Mouse (Mus musculus): ENCODE results near the gene Lrmp. TPM values are rescaled to one million over a fixed set of nuclear protein-coding genes. Genes with fewer than 3 reads are reported as not detected.

Lrmp gene
- polyA plus RNA-seq, 1 experiment from 2014 or later, result 0.58 TPM

DNA sequence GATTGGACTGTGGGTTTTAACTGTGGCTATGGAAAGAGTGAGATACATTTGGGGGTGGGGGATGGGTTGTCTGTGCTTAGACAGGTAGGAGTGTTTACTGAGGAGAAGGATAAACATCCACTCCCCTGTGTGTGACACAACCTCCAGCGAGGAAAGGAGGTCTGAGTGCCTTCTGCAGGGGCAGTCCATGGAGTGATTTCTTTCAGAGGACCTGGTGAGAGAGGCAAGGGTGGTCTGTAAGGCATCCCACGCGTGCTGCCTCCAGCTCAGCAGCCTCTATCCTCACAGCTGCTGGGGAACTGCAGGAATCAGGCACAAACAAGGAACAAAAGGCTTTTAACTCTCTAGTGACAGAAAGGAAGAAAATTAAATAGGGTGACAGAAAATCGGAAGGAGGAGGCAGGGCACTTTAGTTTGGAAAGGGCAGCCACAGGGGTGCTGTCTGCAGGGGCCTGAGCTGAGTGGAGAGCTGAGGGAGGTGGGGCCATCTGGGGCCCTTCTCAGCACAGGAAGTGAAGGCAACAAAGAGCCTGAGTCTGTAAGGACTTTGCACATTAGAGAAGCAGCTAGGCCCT lies 732 bp downstream of the Lrmp start:
- H3K4me3 ChIP-seq (ENCODE audit: low read depth, low read length), result no peak overlapping the region
- peak; percentile 89 for ATAC-seq
- H3K27ac ChIP-seq (ENCODE audit: low read depth, low read length), result 0 out of 2 replicates have a peak overlapping the region, but pooled peaks have one; percentile 44
- H3K4me1 ChIP-seq (ENCODE audit: control insufficient read depth, insufficient read depth, low read length), result peaks cover 9% of the 10 kb centered on the region; the same call in 1 of the 2 replicates
- WGBS, result 5% methylated on average over 4 of the region's 4 CpGs
- 0 out of 2 replicates have a peak overlapping the region, but pooled peaks have one; percentile 3 for H3K4me2 ChIP-seq (ENCODE audit: low read length)
- peak overlapping the region; percentile 17; the same call in 1 of the 2 replicates for H3K9ac ChIP-seq (ENCODE audit: low read length)
- no peaks in the 10 kb centered on the region for H3K36me3 ChIP-seq (ENCODE audit: control insufficient read depth, insufficient read depth, low read length)
- no peaks in the 10 kb centered on the region for H3K9me3 ChIP-seq (replicated peaks; ENCODE audit: control insufficient read depth, low read length)
- no peaks in the 10 kb centered on the region for H3K27me3 ChIP-seq (replicated peaks; ENCODE audit: control insufficient read depth, insufficient read depth, low read length)
- peak; percentile 27 for DNase-seq (ENCODE audit: low spot score)

DNA sequence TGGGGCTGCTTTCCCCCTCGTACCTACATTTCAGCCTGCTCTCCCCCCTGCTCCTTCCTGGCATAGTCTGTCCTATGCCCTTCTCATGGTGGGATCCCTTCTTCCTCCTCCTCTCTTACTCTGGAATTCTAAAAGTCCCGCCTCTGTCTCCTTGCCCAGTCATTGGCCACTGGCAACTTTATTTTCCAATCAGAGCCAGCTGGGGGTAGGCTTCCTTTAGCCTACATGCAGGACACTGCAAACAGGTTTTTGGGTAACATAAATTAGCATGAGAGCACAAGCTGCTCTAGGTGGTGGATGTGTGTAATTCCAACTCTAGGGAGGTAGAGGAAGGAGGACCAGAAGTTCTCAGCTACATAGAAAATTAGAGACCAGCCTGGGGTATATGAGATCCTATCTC lies 4.6 kb downstream of the Lrmp start:
- no peak overlapping the region for H3K4me2 ChIP-seq (ENCODE audit: low read length)
- 74% methylated on average over 2 of the region's 2 CpGs for WGBS
- ATAC-seq (no peak), DNase-seq (ENCODE audit: low spot score) (no peak)
- H3K27ac ChIP-seq (ENCODE audit: low read depth, low read length), result no peak overlapping the region
- H3K36me3 ChIP-seq (ENCODE audit: control insufficient read depth, insufficient read depth, low read length), result no peaks in the 10 kb centered on the region
- H3K9me3 ChIP-seq (replicated peaks; ENCODE audit: control insufficient read depth, low read length), result no peaks in the 10 kb centered on the region
- no peak overlapping the region for H3K9ac ChIP-seq (ENCODE audit: low read length)
- peaks cover 9% of the 10 kb centered on the region; the same call in 1 of the 2 replicates for H3K4me1 ChIP-seq (ENCODE audit: control insufficient read depth, insufficient read depth, low read length)
- no peak overlapping the region for H3K4me3 ChIP-seq (ENCODE audit: low read depth, low read length)
- H3K27me3 ChIP-seq (replicated peaks; ENCODE audit: control insufficient read depth, insufficient read depth, low read length), result no peaks in the 10 kb centered on the region

DNA sequence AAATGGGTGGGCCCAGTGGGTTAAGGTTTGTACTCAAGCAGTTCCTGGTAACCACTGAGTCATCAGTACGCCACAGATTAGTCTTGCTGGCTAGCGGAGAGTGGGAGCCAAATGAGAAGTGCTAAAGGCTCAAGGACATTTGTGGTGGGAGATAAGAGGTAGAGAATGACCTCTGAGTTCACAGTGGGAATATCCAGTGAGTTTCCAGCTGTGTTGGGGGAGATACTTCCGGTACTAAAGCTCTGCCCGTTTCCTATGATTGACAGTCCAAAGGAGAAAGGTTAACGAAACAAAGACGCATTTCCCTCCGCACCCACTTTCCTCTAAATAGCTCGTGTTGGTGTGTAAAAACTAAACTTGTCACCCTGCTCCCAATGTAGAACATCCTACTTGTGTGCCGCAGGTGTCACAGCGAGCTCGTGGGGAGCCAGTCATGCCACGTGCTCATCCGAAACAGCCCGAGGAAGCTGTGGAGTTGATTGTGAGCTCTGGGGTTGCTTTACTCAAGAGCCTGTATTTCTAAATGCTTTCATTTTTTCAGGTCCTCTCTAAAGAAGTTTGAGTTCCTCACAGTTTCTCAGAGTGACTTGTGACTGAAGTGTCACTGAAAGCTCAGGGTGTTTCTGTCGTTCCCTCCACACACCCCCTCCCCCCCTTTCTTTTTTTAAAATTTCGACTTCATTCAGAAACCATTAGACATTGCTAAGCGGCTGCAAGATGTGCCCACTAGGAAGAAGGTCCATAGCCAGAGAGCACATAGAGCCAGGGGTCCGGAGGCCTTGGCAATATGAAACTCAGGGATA lies 5.5 kb downstream of the Lrmp start:
- H3K9ac ChIP-seq (ENCODE audit: low read length), result no peak overlapping the region
- ATAC-seq (no peak), DNase-seq (ENCODE audit: low spot score) (no peak)
- no peak overlapping the region for H3K4me3 ChIP-seq (ENCODE audit: low read depth, low read length)
- WGBS, result 57% methylated on average over 18 of the region's 18 CpGs
- no peak overlapping the region for H3K27ac ChIP-seq (ENCODE audit: low read depth, low read length)
- H3K27me3 ChIP-seq (replicated peaks; ENCODE audit: control insufficient read depth, insufficient read depth, low read length), result no peaks in the 10 kb centered on the region
- H3K4me2 ChIP-seq (ENCODE audit: low read length), result no peak overlapping the region
- no peaks in the 10 kb centered on the region for H3K36me3 ChIP-seq (ENCODE audit: control insufficient read depth, insufficient read depth, low read length)
- H3K9me3 ChIP-seq (replicated peaks; ENCODE audit: control insufficient read depth, low read length), result no peaks in the 10 kb centered on the region
- H3K4me1 ChIP-seq (ENCODE audit: control insufficient read depth, insufficient read depth, low read length), result peaks cover 8% of the 10 kb centered on the region; the same call in 1 of the 2 replicates

DNA sequence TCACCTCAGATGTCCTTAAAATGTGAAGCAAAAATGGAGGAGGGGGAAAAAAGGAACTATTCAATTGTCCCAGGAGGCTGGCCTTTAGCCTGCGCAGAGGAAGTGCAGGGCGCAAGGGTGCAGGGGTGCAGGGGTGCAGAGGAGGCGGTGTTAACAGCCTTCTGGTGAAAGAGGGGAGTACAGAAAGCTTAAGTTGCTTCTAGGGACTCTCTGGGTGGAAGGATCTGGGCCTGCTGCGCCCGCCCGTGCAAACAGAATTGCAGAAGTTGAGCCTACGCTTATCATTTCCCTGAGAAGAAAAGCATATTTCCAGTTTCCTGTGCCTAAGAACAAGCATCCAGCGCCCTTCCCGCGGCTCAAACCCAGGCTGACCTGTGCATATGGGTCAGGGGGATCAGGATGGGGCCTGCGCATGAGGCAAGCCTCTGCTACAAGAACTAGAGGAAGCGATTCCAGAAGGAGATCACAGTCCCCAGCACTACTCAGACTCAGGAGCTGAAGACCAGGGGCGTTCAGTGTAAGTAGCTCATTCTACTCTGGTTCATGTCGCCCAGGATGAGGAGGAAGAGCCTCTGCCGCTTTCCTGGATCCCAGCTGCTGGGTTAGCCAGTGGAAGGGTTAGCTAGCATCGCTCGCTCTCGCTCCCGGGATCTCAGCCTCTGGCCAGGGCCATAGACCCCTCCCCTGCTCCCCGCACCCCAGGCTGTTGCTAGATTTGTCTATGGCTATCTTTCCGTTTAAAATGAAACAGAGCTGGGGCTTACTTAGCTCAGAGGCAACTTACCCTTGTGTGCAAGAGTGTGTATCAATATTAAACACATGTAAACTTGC lies 6.4 kb downstream of the Lrmp start:
- Histone ChIP-seq H3K9ac (ENCODE audit: low read length) (no peak overlapping the region), H3K27ac (ENCODE audit: low read depth, low read length) (no peak overlapping the region), H3K27me3 (replicated peaks; ENCODE audit: control insufficient read depth, insufficient read depth, low read length) (no peaks in the 10 kb centered on the region), H3K4me3 (ENCODE audit: low read depth, low read length) (no peak overlapping the region), H3K4me2 (ENCODE audit: low read length) (no peak overlapping the region), H3K36me3 (ENCODE audit: control insufficient read depth, insufficient read depth, low read length) (no peaks in the 10 kb centered on the region), H3K9me3 (replicated peaks; ENCODE audit: control insufficient read depth, low read length) (no peaks in the 10 kb centered on the region), H3K4me1 (ENCODE audit: control insufficient read depth, insufficient read depth, low read length) (no peaks in the 10 kb centered on the region)
- ATAC-seq, result no peak
- WGBS, result 50% methylated on average over 21 of the region's 21 CpGs
- no peak for DNase-seq (ENCODE audit: low spot score)

DNA sequence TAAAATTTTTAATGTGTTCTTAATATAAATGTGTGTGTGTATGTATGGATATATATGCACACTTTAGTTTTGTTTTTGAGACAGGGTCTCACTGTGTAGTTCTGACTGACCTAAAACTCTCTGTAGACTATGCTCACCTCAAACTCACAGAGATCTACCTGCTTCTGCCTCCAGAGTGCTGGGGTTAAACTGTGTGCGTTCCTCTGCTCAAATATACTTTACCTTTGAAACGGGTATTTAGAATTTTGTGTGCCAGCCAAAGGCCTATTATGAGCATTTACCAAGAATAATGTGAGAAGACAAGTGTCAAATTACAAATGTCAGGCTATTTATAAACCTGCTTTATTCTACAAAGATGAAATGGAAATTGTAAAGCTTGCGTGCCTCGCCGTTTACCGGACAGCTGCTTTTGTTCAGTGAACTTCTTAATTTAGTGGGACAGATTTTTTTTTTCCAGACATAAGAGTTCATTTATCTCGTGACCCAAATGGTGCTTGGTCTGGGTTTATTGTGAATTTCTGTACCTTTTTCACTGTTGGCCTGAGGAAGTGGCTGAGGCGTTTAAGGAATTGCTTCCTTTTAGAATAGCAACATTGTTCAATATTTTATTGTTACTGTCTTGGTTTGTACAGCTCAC lies 7.1 kb downstream of the Lrmp start:
- H3K27ac ChIP-seq (ENCODE audit: low read depth, low read length), result no peak overlapping the region
- DNase-seq (ENCODE audit: low spot score), result no peak
- H3K9me3 ChIP-seq (replicated peaks; ENCODE audit: control insufficient read depth, low read length), result no peaks in the 10 kb centered on the region
- no peaks in the 10 kb centered on the region for H3K4me1 ChIP-seq (ENCODE audit: control insufficient read depth, insufficient read depth, low read length)
- no peak overlapping the region for H3K4me2 ChIP-seq (ENCODE audit: low read length)
- H3K36me3 ChIP-seq (ENCODE audit: control insufficient read depth, insufficient read depth, low read length), result no peaks in the 10 kb centered on the region
- 34% methylated on average over 8 of the region's 8 CpGs for WGBS
- no peaks in the 10 kb centered on the region for H3K27me3 ChIP-seq (replicated peaks; ENCODE audit: control insufficient read depth, insufficient read depth, low read length)
- H3K4me3 ChIP-seq (ENCODE audit: low read depth, low read length), result no peak overlapping the region
- no peak overlapping the region for H3K9ac ChIP-seq (ENCODE audit: low read length)
- no peak for ATAC-seq

DNA sequence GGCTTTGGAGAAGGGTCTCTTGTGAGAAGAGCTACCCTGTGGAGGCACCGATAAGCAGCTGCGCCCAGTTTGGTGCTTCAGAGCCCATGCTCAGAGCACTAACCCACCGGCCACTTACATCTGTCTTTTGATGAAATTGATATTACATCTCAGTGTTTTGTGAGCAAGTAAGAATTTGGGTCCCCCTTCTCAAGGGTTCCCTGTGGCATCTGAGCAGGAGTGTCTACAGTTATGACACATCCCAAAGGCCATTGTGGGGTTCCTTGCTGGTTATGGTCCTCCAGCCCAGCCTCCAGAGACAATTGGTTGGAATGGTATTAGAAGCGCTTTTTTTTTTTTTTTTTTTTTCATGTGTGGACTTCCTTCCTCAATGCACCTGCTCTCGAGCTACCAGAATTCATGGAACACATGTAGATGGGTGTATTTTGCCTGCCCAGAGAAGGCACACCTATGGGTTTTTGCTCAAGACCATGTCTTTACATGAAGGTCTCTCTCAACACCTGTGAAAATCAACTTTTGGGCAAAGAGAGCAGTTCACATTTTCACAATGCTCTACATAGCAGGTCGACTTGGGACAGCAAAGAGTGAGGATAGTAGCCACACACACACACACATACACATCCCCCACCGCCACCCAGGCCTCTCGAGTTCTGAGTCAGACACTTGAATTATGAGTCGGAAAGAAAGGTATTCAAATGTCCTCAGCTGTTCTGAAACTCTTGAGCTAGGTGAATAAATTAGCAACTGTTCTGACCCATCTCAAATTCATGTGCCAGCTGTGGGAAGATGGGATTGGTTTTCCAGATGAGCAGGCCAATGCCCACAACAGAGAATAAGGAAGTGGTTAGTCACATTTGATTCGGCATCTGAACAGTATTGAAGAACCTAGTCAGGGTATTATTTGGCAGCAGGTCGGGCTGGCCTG lies 7.9 kb downstream of the Lrmp start:
- H3K4me3 ChIP-seq (ENCODE audit: low read depth, low read length), result no peak overlapping the region
- H3K27ac ChIP-seq (ENCODE audit: low read depth, low read length), result no peak overlapping the region
- DNase-seq (ENCODE audit: low spot score), result no peak
- H3K4me1 ChIP-seq (ENCODE audit: control insufficient read depth, insufficient read depth, low read length), result no peaks in the 10 kb centered on the region
- no peaks in the 10 kb centered on the region for H3K36me3 ChIP-seq (ENCODE audit: control insufficient read depth, insufficient read depth, low read length)
- no peaks in the 10 kb centered on the region for H3K27me3 ChIP-seq (replicated peaks; ENCODE audit: control insufficient read depth, insufficient read depth, low read length)
- ATAC-seq, result no peak
- 85% methylated on average over 11 of the region's 11 CpGs for WGBS
- no peak overlapping the region for H3K4me2 ChIP-seq (ENCODE audit: low read length)
- H3K9me3 ChIP-seq (replicated peaks; ENCODE audit: control insufficient read depth, low read length), result no peaks in the 10 kb centered on the region
- no peak overlapping the region for H3K9ac ChIP-seq (ENCODE audit: low read length)

DNA sequence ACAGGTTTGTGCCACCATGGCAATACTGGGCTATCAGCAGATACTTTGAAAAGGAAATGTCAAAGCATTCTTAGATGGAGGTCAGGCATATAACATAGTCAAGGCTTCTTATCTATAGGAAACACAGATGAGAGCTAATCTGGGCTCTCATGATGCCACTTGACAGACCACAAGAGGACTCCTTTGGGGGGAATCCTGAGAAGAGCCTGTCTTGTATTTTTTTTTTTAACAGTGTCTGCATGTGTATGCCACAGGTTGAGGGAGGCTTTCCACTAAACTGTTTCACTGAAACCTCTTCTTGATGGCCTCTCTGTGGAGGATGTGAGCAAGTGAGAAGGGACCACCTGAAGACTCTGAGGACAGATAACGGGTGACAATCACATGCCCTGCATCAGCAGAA lies 9.2 kb downstream of the Lrmp start:
- H3K27me3 ChIP-seq (replicated peaks; ENCODE audit: control insufficient read depth, insufficient read depth, low read length), result no peaks in the 10 kb centered on the region
- no peak overlapping the region for H3K9ac ChIP-seq (ENCODE audit: low read length)
- ATAC-seq (no peak), DNase-seq (ENCODE audit: low spot score) (no peak)
- H3K4me2 ChIP-seq (ENCODE audit: low read length), result no peak overlapping the region
- no peak overlapping the region for H3K27ac ChIP-seq (ENCODE audit: low read depth, low read length)
- no peak overlapping the region for H3K4me3 ChIP-seq (ENCODE audit: low read depth, low read length)
- H3K4me1 ChIP-seq (ENCODE audit: control insufficient read depth, insufficient read depth, low read length), result no peaks in the 10 kb centered on the region
- no peaks in the 10 kb centered on the region for H3K9me3 ChIP-seq (replicated peaks; ENCODE audit: control insufficient read depth, low read length)
- no peaks in the 10 kb centered on the region for H3K36me3 ChIP-seq (ENCODE audit: control insufficient read depth, insufficient read depth, low read length)
- WGBS, result 85% methylated on average over 1 of the region's 1 CpGs

DNA sequence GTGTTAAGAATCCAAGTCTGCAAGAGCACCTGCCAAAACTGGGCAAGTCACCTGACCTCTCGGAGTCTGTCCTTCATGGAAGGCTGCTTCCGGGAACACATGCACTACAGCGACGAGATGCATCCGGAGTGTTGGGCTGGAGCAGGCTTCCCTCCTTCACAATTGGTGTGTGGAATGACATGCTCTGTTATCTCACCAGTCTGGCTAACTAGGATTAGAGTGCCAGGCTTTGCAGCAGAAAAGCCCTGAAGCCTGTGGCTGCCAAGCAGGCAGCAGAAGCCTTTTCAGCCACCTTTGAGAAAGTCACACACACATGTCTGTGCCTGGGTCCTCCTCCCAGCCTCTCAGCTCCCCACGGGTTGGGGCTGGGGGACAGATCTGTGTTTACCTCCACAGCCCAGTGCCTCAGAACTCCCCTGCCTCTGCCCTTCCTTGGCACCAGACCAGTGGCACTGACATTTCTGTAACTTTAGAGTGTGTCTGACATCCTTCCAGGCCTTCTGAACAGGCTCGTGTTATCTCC lies 10.2 kb downstream of the Lrmp start:
- Histone ChIP-seq H3K27ac (ENCODE audit: low read depth, low read length) (no peak overlapping the region), H3K4me3 (ENCODE audit: low read depth, low read length) (no peak overlapping the region), H3K27me3 (replicated peaks; ENCODE audit: control insufficient read depth, insufficient read depth, low read length) (no peaks in the 10 kb centered on the region), H3K9ac (ENCODE audit: low read length) (no peak overlapping the region), H3K4me1 (ENCODE audit: control insufficient read depth, insufficient read depth, low read length) (no peaks in the 10 kb centered on the region), H3K36me3 (ENCODE audit: control insufficient read depth, insufficient read depth, low read length) (no peaks in the 10 kb centered on the region), H3K9me3 (replicated peaks; ENCODE audit: control insufficient read depth, low read length) (no peaks in the 10 kb centered on the region), H3K4me2 (ENCODE audit: low read length) (no peak overlapping the region)
- DNase-seq (ENCODE audit: low spot score), result no peak
- ATAC-seq, result no peak
- 69% methylated on average over 7 of the region's 7 CpGs for WGBS
